Mouse (Mus musculus) ES-Bruce4 (cell line): ENCODE measurements at regions not wholly inside any gene's neighbourhood (a gene's known extent, or its start where the extent isn't known, plus 50 kb on each side); places are given as distances from the start of the nearest gene placed in this dataset.

ENCODE experiments used
- CTCF ChIP-seq: IDR thresholded peaks from one replicate; pipeline ENCODE4 v1.8.1; 2011; ENCODE audit warnings: low read depth, low read length
- EP300 ChIP-seq: IDR thresholded peaks from 2 replicates; pipeline ENCODE4 v1.6.1; 2011; ENCODE audit warnings: low read depth, low read length; ENCODE audit not compliant: insufficient read depth

DNA sequence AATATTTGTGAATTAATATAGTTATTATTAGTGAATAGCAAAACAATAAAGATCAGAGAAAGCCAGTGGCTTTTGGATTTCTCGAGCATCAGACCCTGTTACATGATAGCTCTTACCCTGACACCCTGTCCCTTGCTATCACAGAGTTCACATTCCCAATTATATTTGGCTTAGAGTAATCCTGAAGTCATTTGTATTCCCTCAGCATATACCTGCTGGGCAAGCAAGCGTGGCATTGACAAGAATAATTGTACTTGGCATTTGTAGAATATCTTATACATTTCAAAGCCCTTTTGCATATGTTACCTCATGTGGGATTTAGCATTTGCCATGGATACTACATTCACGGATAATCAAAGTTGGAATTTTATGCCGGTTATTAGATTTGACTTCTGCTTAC lies 692.0 kb downstream of the Nedd1 start:
- TF ChIP-seq CTCF = no peak
- TF ChIP-seq EP300 = no peak
